Mouse (Mus musculus) c-Kit-positive CD71-negative TER-119-negative erythroid progenitor cells, embryonic 14.5 days (primary cell): ENCODE data around the gene Prom2.

Experiments used
- DNase-seq: peaks from one replicate; pipeline ENCODE4 v3.0.0-alpha.2; 2013; ENCODE audit warnings: low read depth

Gene Prom2

DNA sequence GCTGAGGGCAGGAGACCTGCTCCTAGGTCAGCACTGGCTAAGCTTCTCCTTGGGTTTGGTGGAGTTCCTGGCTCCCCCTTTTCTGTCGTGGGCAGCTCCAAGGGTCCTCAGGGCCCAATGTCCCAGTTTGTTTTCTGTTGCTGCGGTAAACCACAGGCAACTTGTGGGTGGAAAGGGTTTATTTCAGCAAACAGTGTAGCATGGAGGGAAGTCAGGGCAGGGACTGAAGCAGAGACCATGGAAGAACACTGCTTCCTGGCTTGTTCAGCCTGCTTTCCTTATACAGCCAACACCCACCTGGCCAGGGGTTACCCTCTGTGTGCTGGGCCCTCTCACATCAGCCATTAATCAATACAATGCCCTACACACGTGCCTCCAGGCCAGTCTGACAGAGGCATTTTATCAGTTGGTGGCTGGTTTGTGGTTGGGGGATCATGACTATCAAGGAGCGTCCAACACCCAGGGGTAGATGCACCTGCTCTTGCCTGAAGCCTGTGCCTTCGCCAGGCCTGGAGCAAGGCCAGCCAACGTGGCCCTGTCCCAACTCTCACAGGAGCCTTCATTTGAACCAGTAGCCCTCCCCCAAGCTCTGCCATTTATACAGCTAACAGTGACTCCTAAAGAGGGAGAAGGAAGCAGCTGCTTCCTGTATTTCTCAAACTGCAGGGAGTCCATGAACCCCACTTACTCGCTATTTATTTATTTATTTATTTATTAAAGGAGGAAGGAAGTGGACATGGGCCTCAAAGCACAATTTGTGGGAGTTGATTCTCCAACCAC lies 17.1 kb downstream of the Prom2 start:
- no peak for DNase-seq

DNA sequence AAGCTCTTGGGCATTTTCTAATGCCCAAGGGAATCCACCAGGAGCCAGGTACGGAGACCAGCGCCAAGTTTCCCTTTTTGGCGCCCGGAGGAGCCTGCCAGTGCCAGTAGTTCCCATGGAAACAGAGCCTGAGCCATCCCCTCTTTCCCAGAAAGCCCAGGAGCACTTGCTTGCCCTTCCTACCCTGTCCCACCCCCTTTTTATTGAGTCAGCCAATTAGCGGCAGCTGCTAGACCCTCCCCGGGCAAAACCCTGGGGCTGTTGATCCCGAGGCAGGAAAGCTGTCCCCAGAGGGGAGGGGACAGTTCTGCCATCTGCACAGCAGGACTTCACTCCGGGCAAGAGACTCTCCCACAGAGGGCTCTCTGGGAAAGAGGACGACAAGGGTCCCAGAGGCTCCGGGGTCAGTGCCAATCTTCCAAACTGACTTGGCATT lies 19.2 kb downstream of the Prom2 start, which contains the start of gene Kcnip3:
TSS of gene Kcnip3 (minus strand) at position 89 of the 436 bp plus-strand sequence.
- DNase-seq = no peak

DNA sequence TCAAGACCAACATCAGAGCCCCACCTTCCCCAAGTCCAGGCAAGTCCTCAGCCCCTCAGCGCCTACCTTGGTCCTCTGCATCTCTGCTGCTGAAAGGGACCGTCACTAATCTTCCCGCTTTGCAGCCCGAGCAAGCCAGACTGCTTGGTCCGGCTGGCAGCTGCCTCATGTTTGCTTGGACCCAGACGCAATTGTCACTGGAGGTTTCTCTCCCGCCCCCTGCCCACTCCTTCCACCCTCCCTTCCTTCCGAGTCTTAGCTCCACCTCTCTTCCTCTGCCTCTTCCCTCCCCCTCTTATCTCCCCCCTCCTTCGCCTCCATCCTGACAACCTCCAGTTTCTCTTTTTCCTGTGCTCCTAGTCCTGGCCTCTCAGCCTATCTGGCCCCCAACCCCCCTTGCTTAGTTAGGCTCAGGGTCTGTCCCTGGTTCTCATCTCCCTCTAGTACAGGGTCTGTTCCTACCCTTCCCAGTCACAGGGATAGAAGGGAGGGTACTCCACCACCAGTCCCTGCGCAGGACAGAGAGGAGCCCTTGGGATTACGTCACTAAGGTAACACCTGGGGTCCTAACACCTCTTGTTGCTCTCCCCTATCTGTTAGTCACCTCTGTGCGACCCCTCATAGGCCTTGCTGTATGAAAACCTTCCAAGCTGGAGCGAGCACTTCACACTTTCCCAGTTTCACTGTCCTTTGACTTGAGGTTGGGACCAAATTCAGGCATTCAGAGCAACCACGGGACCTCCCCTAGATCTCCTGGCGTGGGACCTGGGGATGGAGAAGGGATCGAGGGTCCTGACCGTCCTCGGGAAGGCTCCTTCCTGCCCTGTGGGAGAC lies 19.9 kb downstream of the Prom2 start:
- no peak for DNase-seq

DNA sequence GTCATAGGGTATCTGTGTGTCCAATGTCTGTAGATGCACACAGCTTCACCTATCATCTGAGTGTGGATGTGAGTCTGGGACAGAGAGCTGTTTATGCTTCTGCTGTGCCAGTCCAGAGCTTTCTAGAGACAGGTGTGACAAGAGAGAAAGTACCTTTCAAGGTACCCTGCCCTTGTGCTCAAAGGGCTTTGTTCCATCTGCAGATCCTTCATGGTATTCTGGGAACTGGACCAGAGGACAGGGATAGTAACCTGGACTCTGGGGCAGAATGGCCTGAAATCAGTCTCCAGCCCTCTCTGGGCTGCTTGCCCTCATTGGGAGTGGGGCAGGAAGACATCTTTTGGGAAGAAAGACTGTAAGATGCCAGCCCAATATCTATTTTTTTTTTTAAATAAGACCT lies 21.1 kb downstream of the Prom2 start:
- DNase-seq = no peak

DNA sequence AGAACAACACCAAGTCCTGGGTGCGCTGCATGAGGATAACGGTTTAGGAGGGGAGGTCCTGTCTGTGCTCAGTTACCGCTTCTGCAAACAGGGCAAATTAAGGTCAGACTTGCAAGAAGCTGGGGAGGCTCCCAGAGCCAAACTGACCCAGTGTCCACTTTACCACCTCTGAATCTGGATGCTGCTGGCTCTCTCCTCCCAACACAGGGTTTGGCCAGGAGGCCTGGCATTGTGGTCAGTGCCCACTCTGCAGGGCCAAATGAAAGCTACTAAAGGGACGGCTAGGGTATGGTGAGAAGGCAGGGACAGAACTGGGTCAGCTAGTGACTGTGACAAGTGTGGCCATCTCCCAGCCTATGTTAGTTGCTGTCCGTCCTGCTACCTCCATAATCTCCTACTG lies 22.0 kb downstream of the Prom2 start:
- DNase-seq = no peak

DNA sequence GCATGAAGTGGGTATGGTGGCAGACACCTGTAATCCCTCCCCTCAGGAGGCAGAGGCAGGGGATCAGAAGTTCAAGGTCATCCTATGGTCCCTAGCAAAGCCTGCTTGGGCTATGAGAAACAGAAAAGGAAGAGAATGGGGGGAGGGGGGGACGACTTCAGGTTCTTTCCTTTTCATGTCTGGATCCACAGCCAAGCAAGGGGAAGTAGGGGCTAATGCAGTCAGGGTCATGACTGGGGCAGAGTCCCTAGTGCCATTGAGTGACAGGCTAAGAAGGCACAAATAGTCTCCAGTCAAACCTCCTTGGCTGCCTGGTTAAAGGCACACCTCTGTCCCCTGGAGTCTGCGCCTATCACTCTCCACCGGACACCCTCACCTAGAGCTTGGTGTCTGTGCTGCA lies 22.4 kb downstream of the Prom2 start:
- DNase-seq = no peak

DNA sequence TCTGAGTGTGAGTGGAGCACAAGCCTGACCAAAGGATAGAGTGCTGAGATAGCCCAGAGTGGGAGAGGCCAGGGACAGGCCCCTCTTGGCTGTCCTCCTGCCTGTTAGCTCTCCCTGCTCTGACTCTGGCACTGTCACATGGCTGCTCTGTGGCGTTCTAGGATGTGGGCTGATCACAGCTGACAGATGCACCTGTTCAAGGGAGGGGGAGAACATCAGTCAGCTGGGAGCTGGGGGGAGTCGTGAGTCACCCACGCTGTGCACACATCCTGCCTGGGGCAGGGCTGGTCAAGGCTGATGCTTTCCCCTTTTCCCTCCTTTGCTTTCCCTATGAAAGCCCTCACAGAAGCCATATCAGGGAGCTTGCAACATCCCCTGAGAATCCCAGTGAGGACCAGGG lies 23.0 kb downstream of the Prom2 start:
- DNase-seq = no peak

DNA sequence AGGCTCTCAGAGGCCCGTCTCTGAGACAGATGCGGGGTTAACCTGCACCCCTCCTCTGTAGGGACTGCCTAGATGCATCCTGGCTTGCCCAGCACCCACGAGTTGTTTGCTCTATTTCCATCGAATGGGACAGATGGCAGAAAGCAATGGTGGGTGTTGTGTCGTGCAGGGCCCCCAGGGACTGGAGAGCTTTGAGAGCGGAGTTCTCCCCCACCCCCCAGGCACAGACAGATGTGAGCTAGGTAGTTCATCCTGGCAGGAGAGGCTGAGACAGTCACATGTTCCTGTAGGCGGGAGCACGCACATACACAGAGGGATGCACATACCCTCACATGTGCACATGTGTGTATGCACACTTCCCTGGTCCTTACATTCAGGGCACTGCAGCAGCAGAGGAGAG lies 24.2 kb downstream of the Prom2 start:
- DNase-seq = no peak

DNA sequence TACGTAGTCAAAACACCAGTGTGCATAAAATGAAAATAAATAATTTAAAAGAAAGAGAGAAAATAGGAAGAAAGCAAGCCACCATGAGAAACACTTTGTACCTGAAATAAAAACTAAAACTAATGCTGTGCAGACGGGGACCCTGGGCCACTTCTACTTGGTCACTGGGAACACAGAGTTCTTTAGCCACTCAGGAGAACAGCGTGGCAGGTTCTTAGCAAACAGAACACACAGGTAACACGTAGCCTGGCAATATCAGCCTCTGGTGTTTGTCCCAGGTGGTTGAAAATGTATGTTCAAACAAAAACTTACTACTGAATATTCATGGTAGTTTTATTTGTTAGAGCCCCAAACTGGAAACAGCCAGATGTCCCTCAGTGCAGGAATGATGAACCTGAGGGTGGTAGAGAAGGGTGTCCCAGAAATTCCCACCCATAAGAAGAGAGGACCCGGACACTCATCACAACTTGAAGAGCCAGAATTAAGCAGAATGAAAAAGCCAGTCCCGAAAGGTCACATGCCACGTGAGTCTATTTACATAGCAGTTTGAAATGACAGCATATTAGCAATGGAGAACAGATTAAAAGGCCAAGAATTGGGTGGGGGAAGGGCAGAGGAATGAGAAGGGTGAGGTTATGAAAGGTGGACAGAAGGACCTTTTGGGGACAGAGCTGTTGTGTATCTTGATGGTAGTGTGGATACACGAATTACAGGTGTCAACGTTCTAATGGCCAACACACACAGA lies 26.7 kb downstream of the Prom2 start:
- DNase-seq = no peak

DNA sequence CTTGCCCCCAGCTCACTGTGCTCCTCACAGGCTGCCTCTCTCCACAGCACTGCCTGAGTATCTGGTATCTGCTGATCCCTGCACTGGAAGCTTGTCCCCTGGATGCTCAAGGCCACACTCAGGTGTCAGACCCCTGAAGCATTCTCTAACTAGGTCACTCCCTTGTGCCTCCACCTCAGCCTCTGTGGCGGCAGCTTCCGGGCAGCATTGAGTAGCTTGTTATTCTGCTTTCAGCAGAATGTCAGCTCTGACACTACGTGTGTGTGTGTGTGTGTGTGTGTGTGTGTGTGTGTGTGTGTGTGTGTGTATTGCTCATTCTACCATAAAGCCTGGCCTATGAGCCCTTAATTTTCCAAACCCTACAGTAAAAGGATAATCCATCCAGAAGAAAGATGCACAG lies 28.0 kb downstream of the Prom2 start:
- no peak for DNase-seq

DNA sequence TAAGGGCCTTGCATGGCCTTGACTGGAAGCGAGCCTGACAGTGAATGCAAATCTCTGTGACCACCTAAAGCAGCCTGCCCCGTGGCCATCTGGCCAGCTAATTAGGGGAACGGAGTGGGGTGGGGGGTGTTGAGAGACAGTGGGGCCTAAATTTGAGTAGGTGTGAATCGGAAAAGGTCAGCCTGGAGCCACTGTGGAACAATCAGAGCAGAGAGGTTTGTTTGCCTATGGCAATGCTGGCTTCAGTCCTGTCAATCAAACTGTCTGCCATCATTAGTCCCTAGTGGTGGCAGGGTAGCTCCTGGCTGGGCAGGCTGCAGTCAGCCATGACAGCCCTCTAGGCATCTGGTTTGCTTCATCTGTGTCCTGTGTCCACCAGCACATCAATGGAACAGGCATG lies 29.8 kb downstream of the Prom2 start:
- no peak for DNase-seq

DNA sequence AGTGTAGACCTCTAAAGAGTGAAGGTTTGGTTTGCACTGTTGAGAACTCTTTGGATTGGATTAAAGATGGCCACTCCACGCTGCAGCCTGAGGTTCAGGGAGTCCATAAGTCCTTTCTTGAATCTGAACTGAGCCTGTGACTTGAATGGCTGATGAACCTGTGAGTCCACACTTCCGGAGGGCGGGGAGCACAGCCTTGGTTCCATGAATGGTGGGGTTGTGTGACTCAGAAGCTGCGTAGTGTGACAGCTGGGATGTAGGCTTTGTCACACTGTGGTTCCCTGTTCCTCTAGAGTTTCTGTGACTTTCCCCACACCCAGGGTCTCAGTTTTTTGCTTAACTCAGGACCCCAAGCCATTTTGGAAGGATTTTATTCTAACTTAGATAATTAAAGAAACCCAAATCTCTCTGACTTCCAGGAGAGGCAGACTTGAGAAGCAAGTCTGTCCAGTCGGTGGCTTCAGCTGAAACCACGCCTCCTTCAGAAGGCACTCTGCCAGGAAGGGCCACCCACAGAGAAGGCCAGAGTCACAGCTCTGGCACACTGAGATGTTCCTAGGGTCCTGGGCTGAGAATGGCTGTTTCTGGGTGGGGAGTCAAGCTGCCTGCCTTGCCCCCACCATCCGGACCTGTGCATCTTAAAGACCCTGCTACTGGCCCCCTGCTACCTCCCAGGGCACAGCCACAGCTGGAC lies 33.2 kb downstream of the Prom2 start:
- DNase-seq = no peak

DNA sequence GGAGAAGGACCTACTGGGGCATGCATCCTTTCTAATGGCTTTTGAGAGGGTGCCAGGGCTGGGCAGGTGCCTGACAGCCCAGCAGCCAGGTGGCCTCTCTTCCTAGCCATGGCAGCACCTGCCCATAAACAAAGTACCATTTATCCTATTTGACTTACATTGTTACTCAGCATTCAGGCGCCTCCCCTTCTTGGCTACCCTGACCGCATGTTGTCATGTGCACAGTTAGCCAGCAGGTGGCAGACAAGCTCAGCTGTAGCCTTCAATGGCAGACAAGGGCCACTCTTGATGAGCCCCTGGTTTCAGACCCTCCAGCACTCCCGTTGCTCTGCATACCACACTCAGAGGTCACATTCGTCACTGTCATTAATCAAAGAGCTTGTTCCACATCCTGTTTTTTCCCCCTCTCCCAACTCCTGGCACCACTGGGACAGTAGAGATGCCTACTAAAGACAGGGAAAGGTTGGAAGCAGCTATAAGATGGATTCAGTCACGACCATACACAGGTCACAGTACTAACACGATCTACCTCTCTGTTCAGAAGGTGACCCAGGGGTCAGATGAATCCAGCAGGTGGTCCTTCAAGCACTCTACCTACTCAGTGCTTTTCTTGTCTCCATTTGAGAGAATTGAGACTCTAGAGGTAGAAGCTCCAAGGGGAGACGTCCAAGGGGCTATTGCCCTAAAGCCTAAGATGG lies 34.0 kb downstream of the Prom2 start:
- peak; percentile 61 for DNase-seq

DNA sequence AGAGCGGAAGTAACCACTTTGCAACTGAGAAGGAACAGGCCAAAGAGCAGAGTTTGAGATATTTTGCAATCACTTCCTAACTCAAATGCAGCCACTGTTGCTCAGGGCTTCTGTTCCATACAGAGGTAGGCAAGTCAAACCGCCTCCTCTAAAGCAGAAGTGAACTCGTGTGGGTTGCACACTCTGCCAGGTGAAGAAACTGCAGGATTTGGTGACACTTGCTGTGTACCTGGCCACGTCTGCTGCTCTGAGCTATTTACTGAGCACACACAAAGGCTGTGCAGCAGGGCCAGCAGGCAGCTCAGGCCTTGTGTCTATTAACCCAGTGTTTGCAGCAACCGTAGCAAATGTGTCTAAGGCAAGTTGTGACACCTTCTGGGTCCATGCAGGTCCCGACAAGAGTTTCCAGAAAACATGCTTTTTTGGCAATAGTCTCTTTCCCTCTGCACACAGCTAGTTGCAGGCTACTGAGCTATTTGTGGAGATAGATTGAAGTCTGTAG lies 35.1 kb downstream of the Prom2 start:
- no peak for DNase-seq

DNA sequence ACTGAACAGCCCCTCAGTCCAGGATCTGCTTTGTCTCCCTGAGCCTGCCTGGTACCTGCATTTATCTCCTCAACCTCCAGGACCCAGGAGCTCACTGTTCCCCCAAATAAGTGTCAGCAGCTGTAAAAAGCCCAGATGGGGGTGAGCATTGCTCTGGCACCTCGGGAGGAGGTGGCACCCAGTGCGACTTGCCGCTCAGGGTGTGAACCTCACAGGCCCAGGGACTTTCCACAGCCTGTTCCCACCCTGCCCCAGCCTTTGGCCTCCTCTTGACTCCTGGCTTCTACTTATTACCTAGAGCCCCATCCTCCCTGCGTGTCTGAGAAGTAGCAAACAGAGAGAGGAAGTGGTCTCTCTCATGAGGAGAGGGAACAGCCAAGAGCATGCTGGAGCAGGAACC lies 36.1 kb downstream of the Prom2 start:
- DNase-seq = no peak

DNA sequence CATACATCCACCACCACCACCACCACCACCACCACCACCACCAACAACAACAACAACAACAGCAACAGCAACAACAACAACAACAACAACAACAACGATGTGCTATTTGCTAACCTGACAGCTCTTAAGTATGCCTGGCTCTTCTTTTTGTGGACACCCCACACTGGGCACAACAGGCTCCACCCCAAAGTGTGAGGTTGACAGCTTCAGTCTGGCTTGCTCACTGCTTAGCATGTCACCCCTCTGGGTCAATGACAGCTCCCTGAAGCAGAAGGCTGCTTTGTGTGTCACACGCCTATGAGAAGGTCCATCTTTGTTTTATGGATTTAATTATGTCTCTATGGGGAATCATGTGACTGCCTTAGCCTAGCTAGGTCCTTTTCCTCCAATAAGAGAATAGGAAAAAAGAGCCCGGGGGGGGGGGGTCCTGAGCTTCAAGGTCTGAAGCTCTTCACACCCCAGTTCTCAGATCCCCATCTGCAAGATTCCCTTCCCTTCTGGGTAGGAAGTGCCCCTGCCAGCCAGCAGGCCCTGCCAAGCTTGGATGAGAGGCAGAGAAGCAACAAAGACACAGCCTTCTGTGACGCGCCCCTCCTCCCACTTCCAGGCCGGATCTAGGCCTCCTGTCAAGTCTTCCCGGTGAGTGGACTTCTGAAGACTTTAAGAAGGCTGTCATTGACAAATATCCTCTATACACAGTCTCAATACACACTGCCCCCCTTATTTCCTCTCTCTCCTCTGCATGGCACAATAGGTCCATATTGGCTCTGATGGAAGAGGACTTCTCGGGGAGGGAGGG lies 37.3 kb downstream of the Prom2 start:
- no peak for DNase-seq

DNA sequence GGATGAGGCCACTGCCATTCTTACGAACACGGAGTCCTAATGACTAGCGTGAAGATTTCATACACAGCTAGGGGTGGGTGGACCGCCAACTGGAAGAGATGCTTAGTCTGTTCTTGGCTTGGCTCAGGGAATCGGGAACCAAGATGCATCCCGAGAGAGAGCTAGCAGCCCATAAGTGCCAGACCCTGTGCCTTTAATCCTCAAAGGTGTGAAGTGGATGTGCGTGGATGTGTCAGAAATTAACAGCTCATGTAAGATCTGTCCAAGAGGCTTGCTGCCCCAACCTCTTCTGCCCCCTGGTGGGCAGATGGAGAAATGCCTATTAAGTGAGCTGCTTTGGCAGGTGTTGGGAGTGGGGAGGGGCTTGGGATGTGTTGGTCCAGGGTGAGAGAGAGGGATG lies 40.2 kb downstream of the Prom2 start:
- peak; percentile 41 for DNase-seq

DNA sequence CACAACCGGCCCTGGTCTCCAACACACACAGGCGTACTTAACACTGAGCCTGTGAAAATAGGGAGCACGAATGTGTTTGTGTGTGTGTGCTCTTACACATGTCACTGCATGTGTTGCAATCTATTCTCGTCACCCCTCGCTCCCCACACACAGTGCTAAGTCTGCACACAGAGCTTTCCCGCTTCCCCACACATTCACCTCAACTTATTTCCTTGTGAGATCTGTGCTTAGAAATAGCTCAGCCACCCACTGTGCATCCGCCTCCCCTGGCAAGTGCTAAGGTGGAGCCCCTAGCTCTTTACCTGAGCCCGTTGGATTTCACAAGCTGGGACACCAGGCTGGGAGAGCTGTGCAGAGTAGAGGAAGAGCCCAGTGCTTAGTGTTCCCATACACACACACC lies 42.5 kb downstream of the Prom2 start:
- no peak for DNase-seq

DNA sequence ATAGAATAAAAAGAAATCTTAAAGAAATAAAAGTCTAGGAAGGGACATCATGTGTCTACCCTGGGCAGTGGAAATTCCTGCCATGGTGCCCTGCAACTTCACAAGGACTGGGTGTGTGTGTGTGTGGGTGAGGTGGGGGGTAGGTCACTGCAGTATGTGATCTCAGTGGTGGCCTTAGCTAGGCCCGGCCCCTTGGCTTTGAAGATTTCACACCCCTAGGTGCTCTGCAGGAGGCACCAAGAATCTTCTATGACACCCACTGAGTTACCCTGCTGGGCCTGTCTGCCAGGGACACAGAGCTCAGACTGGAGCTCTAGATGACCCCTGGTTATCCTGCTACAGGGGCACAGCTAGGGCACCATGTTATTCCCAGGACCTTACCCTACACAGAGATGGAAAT lies 44.9 kb downstream of the Prom2 start:
- DNase-seq = no peak

DNA sequence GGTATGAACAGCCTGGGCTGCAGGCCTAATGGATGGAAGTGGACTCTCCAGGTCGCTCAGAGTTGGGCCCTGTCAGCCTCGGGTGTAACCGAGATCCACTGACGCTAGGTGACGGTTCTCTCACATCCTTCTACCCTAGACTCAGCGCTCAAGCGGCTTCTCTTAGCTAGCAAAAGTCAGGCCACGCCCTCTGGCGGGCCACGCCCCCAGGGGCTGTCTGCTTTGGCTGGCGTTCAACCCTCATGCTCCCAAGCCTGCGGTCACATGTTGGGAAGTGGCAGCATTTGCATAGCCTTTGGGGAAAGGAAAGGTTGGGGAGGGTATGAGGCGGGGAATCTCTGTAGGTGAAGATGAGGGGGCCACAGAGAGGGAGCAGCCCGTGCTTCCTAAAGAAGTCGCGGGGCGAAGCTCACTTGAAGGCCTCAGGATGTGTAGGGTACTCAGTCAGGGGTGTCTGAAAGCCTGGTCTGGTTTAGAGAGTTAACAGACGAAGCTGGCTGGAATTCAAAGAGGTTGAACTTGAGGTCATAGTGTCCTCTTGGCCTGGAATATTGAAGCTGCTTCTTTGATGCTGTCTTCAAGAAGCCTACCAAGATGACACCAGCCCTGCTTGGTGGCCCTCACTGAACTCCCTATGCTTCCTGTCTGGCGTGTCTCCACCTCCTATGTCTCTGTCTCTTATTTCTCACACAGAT lies 56.6 kb downstream of the Prom2 start:
- DNase-seq = peak; percentile 40
